Mouse (Mus musculus) c-Kit-positive CD71-positive TER-119-negative erythroid progenitor cells, embryonic 14.5 days (primary cell): ENCODE data around the gene Ago4.
A peak's percentile ranks its signal among the peaks of the same experiment; 100 is the strongest.
"Not testable (repeated sequence)": the region's sequence is repeated elsewhere in the genome, so short reads cannot be mapped to it uniquely, and the experiment has no call there.

ENCODE experiments used
- DNase-seq: peaks from one replicate; pipeline ENCODE4 v3.0.0-alpha.2; 2013; ENCODE audit warnings: low read depth

Ago4 gene

DNA sequence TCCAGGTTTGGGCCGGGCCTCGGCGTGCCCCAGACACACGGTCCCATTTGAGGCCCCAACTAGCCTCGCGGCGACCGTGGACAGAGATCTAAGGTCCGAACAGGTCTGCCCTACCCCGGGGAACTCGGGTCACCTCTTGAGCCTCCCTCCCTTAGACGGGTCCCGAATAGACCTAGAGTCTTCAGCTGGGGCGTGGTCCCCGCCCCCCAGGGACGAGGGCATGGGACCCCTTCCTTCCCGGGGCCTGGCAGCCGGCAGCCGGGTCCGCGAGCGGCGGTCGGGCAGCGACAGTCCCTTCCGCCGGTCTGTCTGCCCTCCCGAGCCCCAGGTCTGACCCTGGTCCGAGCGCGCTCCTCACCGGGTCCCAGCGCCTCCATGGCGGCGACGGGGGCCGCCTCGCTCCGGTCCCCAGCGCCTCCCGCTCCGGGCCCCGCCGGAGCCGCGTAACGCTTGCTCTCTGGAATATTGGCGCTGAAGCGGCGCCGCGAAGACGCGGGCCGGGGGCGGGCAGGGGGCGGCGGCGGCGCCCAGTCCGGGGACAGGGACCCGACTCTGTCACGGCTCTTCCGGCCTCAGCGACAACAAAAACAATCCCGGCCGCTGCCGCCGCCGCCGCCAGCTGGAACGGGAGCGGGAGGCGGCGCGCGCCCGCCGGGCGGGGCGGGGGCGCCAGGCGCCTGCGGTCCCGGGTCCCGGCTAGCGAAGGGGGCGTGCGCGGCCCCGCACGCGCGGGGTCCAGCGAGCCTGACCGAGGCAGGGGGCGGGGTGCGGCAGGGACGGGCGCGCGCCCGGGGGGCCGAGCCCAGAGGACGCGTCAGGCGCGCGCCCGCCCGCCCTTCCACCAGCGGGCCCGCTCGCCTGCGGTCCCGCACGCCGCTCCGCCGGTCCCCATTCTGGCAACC is at the start of gene Ago4:
Ago4 (minus strand) TSS at position 646 of the 902 bp plus-strand sequence.
- no peak for DNase-seq

DNA sequence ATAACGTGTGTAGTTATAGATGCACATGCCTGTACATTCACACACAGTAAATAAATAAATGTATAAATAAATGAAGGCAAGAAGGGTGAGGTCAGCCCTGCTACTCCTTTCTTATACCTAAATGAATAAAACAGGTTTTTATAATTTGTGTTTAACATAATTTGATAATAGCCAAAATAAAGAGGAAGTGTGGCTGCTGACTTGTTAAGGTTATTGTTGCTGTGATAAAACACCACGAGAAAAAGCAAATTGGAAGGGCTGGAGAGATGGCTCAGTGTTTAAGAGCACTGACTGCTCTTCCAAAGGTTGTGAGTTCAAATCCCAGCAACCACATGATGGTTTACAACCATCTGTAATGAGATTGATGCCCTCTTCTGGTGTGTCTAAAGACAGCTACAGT is 45.8 kb upstream of the Ago4 start:
- DNase-seq: no peak

DNA sequence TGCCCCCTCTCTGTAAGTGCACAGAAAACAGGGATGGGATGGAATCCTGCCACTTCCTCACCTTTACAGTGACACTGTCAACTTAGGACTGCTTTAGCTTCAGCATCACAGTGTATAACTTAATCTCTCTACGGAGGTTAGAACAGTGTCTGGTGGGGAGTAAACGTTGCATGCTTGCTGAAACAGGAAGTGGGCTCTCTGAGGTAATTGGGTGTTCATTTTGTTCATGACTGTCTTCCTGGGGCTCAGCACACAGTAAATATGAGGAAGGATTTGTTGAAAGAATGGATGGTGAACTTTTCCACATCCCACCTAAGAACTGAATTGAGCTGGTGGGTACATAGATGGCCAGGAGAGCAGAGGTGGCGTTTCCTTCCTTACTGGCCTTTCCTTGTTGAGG is 44.6 kb upstream of the Ago4 start:
- no peak for DNase-seq

DNA sequence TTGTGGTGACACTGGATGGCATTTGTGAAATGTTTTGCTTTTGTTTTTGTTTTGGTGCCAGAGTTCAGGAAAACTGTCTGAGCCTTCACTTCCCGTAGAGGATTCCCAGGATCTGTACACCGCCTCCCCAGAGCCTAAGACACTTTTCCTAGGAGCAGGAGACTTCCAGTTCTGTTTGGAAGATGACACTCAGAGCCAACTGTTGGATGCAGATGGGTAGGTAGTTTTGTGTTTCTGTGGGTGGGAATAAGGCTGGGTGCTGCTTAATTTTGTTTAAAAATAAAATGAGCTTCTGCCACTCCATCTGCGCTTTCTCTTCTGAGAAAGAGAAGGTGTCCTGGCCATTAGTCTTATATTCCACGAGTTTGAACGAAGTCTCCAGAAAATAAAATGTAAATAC is 43.0 kb upstream of the Ago4 start:
- DNase-seq: no peak

DNA sequence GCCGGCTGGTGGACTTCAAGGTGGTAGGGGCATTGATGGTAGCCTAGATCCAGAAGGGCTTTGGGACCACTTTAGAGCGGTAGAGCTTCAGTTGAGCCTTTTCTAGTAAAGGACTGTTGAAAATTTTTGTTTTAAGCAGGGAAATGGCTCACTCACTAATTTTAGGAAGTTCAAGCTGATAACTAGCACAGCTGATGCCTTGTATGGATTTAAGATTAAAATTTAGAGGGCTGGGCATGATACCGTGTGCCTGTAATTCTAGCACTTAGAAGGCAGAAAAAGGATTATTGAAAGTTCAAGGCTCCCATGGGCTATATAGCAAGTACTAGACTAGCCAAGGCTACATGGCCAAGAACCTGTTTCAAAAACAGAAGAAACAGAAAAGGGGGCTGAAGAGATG is 36.5 kb upstream of the Ago4 start:
- DNase-seq: no peak

DNA sequence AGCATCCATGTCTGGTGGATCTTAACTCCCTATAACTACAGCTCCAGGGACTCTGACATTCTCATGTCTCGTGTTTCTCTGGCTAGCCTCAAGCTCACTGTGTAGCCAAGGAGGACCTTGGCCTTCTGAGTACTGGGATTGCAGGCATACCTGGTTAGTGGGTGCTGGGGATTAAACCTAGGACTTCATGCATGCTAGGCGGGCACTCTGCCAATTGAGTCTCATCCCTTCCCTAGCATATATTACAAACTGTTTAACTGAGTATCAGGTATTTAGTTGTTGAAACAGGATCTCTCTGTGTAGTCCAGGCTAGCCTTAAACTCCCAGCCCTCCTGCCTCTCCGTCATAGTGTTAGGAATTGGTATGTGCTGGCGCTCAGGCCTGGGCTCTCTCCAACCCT is 34.0 kb upstream of the Ago4 start:
- DNase-seq: no peak

DNA sequence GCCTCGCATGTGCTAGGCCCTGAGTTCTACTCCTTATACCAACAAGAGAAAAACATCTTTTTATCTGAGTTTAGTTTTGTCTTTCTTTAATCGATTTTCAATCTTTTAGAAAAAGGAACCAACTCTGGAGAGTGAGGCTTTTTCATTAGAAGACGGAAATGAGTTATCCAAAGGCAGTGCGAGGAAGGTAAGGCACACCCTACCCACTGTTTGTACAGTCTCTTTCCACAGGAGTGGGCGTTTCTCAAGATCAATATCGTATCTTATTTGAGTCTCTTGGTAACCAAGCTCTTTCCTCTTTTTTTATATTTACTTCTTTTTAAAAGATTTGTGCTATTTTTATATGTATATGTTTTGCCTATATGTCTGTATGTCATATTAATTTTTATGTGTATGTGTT is 30.5 kb upstream of the Ago4 start:
- DNase-seq: no peak

DNA sequence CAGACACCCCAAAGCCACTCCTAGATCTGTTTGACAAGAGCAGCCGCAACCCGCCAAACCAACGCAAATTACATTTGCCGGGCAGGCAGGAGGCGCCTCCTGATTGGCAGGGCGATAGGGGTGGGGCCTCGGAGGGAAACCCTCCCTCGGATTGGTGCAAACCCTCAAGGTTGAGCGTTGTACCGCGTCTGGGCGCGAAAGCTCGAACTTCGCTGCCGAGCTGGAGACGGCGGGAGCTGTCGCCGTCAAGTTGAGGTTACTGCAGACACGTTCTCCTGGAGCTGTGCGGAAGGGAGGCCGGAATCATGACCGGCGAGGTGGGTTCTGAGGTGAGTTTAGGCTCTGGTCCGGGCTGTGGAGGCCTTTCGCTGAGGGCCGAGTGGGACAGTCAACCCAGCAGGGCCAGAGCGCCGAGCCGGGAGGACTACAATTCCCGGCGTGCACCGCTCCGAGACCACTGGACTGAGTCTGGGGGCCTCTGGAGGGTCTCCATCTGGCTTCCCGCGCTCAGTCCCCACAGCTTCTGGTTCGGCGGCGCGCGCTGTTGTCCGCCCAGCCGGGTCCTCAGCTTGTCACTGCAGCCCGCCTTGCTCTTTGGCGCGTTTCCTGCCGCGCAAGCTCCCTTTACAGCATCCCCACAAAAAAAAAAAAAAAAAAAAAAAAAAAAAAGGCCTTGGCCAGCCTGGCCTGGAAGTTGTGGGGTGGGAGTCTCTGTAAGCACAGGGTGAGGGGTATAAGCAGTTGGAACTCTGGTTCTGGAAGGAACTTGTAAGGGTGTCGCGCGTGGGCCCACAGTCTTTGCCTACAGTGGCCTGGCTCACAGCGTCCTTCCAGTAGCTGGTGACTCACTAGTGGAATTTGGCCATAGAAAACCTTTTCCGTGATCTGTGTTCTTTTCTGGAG is 23.8 kb upstream of the Ago4 start, which contains the start of gene Clspn:
Clspn (plus strand) TSS at position 127 of the 903 bp plus-strand sequence.
- DNase-seq: peak; percentile 94

DNA sequence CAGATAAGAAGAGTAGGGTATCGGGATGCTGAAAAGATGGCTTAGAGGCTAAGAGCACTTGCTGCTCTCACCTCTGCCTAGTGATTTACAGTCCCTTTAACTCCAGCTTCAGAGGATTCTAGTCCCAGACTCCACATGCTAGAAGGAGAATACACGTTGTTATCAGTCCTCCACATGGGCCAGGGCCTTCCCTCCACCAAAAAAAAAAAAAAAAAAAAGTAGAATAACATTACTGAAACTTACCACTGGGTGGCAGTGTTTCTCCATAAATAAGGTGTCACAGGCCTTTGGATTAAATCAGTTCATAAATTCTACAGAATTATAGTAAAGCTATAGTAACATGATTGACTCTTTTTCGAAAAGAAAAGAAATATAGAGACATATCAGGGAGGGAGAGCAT is 21.2 kb upstream of the Ago4 start:
- DNase-seq: peak; percentile 77

DNA sequence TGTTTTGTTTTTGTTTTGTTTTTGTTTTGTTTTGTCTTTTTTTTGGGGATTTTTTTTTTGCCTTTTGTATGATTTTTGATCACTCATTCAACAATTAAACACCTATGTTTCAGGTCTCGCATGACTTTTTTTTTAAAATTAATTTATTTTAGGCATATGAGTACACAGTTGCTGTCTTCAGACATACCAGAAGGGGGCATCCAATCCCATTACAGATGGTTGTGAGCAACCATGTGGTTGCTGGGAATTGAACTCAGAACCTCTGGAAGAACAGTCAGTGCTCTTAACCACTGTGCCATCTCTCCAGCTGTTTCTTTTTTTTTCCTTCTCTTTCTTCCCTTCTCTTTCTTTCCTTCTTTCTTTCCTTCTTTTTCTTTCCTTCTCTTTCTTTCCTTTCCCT is 20.4 kb upstream of the Ago4 start:
- no peak for DNase-seq

DNA sequence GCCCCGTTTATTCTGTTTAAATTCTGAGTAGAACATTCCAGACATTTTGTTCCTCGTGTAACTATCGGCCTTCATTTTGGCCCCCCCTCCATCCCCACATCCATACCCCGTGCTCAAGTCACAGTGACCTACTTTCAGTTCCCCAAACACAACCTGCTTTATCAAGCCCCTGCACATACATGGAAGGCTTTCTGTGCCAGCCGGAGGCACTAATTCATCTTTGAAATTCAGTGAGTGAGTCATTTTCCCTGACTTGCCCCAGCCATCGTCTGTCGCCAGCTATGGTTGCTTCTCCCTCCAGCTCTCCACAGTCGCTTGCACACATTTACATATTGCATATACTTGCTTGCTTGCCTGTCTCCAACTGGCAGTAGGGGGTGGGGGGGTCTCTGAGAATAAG is 19.8 kb upstream of the Ago4 start:
- no peak for DNase-seq

DNA sequence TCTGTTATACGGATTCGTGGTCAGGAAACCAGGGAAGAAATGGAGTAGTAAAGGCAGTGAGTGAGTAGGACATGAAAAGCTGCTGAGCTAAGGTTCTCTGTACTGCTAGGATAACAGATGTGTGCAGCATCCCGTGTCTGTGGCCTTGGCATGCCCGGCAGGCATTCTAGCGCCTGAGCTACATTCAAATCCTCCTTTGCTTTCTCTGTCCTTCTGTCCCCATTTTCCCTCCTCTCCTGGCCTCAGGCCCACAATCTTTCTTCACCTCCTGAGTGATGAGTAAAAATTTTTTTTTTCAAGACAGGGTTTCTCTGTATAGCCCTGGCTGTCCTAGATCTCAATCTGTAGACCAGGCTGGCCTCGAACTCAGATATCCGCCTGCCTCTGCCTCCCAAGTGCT is 18.9 kb upstream of the Ago4 start:
- DNase-seq: no peak

DNA sequence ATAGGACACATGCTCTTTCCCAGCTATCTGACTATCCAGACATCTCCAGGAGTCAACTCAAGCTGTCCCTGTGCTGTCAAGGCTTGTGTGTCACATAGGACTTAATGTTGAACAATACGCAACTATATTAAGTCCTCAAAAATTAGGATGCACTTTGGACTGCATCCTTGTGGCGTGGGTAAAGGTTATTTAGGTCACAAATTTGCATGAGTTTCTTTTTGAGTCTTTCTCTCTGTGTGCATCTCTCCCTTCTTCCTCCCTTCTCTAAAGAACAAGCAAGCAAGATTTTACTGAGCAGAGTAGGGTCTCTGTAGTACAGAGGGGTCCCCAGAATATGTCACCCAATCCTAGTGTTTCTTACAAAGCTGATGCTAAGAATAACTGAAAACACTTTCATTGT is 12.9 kb upstream of the Ago4 start:
- no peak for DNase-seq

DNA sequence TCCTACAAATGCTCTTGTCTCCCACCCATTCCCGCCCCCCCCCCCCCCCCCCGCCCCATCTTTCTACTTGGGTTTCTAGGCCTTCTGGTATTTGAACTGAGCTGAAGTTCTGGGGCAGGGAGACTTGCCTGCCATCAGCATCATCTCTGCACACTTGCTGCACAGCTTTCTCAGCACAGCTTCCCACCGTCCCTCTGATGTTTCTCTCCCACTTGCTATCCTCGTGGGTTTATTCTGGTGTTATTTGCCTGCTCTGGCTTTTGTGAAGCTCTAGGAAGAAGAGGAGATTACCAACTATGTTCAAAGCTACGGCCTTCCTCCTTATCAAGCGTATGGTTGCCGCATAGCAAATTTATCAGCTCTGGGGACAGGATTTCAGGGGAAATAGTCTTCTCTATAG is 12.4 kb upstream of the Ago4 start:
- no peak for DNase-seq

DNA sequence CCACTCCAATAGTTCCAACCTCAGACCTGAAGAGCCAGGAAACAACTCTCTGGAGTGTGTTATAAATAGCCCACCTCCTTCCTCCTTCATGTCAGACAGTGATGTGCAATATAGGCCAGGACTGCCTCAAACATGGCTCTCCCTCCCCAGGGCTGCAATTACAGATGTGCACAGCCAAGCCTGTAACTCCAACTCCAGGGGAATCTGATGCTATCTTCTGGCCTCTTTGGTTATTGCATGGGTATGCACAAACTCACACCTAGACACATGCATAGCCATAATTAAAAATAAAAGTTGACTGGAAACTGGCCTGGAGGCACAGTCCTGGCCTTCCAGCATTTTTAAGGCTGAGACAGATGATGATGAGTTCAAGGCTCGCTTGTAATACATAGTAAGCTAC is 11.7 kb upstream of the Ago4 start:
- no peak for DNase-seq

DNA sequence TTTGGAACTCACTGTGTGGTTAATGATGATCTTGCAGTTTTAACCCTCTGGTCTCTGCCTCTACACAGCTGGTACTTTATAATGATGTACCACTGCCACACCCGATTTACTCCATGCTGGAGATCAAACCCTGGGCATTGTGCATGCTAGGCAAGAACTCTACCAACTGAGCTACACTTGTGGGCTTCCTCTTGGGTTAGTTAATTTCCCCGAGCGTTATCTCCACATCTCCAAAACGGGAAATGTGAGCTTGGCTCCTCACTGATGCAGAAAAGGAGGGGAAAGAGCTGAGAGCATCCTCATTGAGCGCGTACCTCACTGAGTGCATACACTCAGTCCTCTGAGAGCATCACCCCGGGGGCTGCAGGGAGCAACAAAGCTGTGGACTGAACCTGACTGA is 9.6 kb upstream of the Ago4 start:
- no peak for DNase-seq

DNA sequence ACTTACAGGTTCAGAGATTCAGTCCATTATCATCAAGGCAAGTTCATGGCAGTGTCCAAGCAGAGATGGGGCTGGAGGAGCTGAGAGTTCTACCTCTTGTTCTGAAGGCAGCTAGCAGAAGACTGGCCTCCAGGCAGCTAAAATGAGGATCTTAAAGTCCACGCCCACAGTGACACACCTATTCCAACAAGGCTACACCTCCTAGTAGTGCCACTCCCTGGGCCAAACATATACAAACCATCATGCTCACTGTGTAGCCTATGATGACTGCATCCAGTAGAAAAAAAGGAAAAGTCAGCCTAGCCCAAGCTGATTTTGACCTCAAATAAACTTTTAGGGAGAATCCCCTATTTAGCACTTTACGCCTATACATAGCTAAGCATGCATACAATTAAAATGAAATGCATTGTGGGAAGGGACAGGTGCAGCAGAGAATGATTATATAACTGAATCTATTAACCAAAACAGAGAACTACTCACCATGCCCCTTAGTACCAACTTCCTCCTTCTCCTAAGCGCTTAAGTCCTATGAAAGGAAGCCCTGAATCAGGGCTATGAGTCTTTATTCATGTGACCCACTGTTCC is 7.3 kb upstream of the Ago4 start:
- no peak for DNase-seq

DNA sequence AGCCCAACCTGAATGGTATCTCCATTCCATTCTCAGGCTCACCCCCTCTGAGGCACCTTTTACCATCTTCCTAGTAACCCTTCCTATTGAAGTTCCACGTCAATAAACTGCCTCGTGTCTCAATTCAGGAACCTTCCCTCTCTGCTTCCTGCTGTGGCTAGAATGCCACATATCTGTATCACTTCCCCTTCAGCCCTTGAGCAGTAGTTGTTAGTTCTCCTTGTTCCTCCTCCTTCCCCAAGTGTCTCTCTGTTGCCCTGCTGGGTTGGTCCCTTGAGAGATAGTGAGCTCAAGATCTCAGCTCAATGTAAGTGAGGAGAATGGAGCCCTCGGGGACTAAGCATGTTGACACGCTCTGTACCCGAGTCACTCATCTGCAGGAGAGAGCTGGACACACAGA is 3.6 kb upstream of the Ago4 start:
- DNase-seq: no peak

DNA sequence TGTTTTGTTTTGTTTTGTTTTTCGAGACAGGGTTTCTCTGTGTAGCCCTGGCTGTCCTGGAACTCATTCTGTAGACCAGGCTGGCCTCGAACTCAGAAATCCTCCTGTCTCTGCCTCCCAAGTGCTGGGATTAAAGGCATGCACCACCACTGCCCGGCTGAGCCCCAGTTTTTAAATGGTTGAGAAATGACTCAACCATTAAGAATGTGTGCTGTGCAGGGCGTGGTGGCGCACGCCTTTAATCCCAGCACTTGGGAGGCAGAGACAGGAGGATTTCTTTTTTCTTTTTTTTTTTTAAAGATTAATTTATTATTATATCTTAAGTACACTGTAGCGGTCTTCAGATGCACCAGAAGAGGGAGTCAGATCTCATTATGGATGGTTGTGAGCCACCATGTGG is 2.4 kb upstream of the Ago4 start:
- not testable (repeated sequence) for DNase-seq

DNA sequence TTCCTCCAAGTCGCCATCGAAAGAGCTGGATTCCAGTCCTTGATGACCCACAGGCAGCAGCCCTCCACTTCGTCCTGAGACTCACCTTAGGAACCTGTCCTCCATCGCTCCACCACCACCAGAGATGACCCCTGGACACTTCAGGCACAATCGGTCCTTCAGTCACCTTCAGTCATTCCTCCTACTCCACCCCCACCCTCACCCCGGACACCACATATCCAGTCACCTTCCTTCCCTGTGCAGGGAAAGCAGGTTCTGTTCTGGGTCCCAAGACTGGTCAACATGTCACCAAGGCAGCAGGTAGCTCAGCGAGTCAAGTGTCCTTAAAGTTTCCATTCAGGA is 428 bp upstream of the Ago4 start:
- DNase-seq: no peak

DNA sequence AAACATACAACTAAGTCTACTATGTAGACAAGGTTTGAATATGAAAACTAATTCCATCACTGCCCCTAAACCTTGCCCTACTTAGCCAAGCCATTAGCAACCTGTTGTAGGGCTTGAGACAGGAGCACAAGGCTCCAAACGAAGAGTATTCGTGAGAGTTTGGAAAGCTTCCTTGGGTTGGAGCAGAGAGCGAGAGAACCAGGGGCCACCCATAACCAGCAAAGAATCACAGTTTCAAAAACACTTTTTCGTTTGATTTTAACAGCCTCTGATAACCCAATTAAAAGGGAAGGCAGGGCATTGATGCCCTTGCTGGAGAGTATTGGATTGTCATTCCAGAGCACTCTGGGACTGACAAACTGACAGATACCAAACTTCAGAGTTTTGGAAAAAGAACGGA is 980 bp downstream of the Ago4 start:
- no peak for DNase-seq

DNA sequence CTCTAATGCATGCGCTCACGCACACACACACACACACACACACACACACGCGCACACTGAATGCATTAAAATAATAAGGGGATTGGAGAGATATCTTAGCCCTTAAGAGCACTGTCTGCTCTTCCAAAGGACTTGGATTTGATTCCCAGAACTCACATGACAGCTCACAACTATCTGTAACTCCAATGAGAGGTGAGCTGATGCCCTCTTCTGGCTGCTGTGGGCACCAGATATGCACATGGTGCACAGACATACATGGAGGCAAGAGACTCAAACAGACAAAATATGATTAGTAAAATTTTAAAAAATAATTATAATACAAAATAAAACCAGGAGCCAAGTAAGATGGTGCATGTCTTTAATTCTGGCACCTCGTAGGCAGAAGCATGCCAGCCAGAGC is 6.4 kb downstream of the Ago4 start:
- DNase-seq: no peak

DNA sequence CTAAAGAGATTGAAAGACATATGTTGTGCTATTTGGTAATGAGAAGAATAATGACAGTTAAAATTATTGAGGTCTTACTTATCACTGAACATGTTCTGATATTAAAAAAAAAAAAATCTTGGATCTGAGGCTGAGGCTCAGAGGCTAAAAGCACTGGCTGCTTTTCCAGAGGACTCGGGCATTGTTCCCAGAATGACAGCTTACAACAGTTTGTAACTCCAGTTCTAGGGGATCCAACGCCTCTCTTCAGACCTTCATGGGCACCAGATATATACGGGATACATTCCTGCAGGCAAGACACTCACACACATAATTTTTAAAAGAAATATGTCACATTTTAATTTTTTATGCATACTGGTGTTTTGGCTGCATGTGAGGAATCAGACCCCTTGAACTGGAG is 7.1 kb downstream of the Ago4 start:
- no peak for DNase-seq
